Mouse (Mus musculus) hindlimb bud, embryonic 11.5 days (tissue): ENCODE data around the gene Tmem184b.

Experiments used
- DNase-seq: peaks from one replicate; pipeline ENCODE4 v3.0.0-alpha.2; 2012; ENCODE audit warnings: low read depth, low spot score; ENCODE audit errors: extremely low spot score

The Tmem184b gene

GRCm38 (mm10) chr15:79322281-79322990 is 80.9 kb downstream of the Tmem184b start:
- no peak for DNase-seq

- DNase-seq, result no peak
Observed at GRCm38 (mm10) chr15:79321733-79322190, 81.6 kb downstream of the Tmem184b start.

GRCm38 (mm10) chr15:79313848-79314369 is 89.5 kb downstream of the Tmem184b start:
- no peak for DNase-seq
